Mouse (Mus musculus) intestine, embryonic 16.5 days (tissue): ENCODE data around the gene Rec8. TPM values are rescaled to one million over a fixed set of nuclear protein-coding genes. Genes with fewer than 3 reads are reported as not detected.
A peak's percentile ranks its signal among the peaks of the same experiment; 100 is the strongest.

ENCODE experiments used
- ATAC-seq: fragments of 200-750 bp; cut with Nextera tagmentation; 2 replicates; pipeline ENCODE4 v1.8.0; 2017; ENCODE audit warnings: moderate TSS enrichment, moderate library complexity
- H3K27ac ChIP-seq: fragments of 300-500 bp; sonication (generic); 2 replicates; pipeline ENCODE4 v1.5.1; 2014; ENCODE audit warnings: mild to moderate bottlenecking, low read length
- H3K27me3 ChIP-seq: fragments of 300-500 bp; sonication (generic); replicated peaks from 2 replicates; pipeline ENCODE4 v1.6.1; 2014; ENCODE audit warnings: low read length, control low read depth, mixed read lengths; ENCODE audit not compliant: control insufficient read depth, insufficient read depth
- H3K36me3 ChIP-seq: fragments of 300-500 bp; sonication (generic); 2 replicates; pipeline ENCODE4 v1.6.1; 2014; ENCODE audit warnings: low read length, control low read depth; ENCODE audit not compliant: control insufficient read depth, insufficient read depth
- H3K4me1 ChIP-seq: fragments of 300-500 bp; sonication (generic); 2 replicates; pipeline ENCODE4 v1.6.1; 2014; ENCODE audit warnings: low read length, control low read depth, mixed read lengths; ENCODE audit not compliant: control insufficient read depth, insufficient read depth
- H3K4me2 ChIP-seq: fragments of 300-500 bp; sonication (generic); 2 replicates; pipeline ENCODE4 v1.6.1; 2014; ENCODE audit warnings: low read depth, low read length, control low read depth
- H3K4me3 ChIP-seq: fragments of 300-500 bp; sonication (generic); 2 replicates; pipeline ENCODE4 v1.5.1; 2014; ENCODE audit warnings: mild to moderate bottlenecking, low read length
- H3K9ac ChIP-seq: fragments of 300-500 bp; sonication (generic); 2 replicates; pipeline ENCODE4 v1.6.1; 2014; ENCODE audit warnings: low read depth, low read length
- H3K9me3 ChIP-seq: fragments of 300-500 bp; sonication (generic); 2 replicates; pipeline ENCODE4 v1.6.1; 2016; ENCODE audit warnings: low read length, control low read depth; ENCODE audit not compliant: control insufficient read depth
- WGBS: fragments of 180-500 bp; shearing (Covaris S2); extraction: QIAGEN DNeasy Blood & Tissue Kit; methylation state at CpG from one replicate; pipeline ENCODE4 v1.1.7; 2014; 5-methylcytosine and 5-hydroxymethylcytosine counted together
- polyA plus RNA-seq: library from polyadenylated mRNA; unstranded; fragments of >200 nt; fragmentation: Nextera tagmentation; extraction: Ambion mirVana; gene quantifications from 2 replicates; pipeline ENCODE4 v1.2.1, GENCODE M21; 2015

Rec8 gene
- polyA plus RNA-seq, 1 experiment from 2014 or later = 13.1 TPM

DNA sequence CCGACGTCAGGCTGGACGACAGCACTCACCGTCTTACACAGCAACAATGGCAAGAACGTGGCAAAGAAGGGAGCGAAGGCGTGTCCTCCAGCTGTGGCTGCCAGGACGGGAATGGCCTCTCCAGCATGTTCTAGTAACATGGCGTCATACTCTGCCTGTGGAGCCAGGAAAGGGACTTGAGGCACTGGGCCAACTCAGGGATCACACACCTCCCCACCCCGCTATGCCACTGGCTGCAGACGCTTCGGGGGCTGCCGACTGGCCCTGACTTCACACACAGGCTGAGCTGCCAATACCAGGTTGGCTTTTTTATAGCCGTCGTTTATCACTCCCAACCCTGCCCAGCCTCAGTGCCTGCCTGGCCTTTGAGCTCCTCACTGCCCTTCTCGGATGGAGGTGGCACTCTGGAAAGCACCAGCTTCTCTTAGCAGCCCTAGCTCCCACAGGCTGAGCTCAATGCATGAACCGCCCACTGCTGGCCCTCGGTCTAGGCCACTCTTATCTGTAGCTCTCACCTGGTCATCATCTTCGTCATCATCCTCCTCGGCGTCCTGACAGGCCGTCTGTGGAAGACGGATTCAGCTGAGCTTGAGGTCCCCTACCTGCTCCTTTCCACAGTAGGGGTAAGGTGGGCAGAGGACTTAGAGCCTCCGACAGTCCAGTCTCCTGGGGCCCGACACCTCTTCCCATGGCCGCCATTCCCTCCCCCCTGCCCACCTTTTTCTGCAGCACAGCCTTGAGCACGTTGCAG is 10.4 kb downstream of the Rec8 start:
- Histone ChIP-seq H3K4me1 (peaks cover 5% of the 10 kb centered on the region; the same call in 1 of the 2 replicates), H3K27ac (no peak overlapping the region), H3K9me3 (no peaks in the 10 kb centered on the region), H3K4me2 (no peak overlapping the region), H3K4me3 (no peak overlapping the region), H3K9ac (no peak overlapping the region), H3K27me3 (no peaks in the 10 kb centered on the region), H3K36me3 (peaks cover 52% of the 10 kb centered on the region)
- ATAC-seq = no peak
- WGBS = 77% methylated on average over 27 of the region's 27 CpGs

DNA sequence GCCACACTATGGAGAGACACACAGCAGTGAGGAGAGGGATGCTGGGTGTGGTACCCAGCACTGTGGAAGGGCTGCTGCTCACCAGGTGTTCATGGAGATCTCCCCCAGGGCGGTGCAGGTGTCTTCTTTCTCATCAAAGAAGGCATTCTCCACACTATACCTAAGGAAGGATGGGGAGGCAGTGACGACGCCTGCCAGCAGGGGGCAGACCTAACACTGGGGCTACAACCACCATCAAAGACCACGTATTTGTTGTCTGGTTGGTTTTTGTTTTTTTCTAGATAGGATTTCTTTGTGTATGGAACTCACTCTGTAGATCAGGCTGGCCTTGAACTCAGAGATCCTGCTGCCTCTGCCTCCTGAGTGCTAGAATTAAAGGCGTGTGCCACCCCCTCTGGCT is 11.5 kb downstream of the Rec8 start:
- Histone ChIP-seq H3K27me3 (no peaks in the 10 kb centered on the region), H3K36me3 (peaks cover 59% of the 10 kb centered on the region), H3K27ac (no peak overlapping the region), H3K4me3 (no peak overlapping the region), H3K9me3 (no peaks in the 10 kb centered on the region), H3K9ac (no peak overlapping the region), H3K4me2 (no peak overlapping the region), H3K4me1 (peaks cover 5% of the 10 kb centered on the region; the same call in 1 of the 2 replicates)
- 52% methylated on average over 5 of the region's 5 CpGs for WGBS
- ATAC-seq = no peak

DNA sequence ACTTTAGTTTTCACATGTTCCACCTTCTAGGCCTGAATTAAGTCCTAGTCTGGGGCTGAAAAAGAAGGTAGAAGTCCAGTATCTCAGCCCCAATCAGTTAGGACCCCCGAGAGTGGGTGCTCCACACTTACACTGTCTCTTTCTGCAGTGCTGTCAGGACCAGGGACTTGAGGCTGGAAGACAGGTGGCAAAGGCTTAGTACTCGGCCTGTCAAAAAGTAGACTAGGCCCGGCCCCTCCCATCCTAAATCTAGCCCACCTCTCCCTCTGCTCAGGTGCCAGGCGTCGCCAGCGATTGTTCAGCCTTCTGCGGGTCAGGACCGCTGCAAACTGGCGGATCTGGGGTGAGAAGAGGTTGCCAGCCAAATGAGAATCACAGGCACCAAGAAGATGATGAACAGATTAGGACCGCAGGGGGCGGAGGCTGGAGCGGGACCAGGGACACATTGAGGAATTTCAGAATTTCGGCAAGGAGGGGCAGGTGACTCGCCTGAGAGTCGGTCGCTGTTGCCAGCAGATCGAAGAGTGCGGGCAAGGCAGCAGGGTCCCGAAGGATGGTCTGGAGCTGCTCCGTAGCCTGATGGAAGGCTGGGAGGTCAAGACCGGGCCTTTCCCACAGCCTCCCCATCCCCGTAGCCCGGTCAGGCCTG is 17.2 kb downstream of the Rec8 start:
- Histone ChIP-seq H3K27me3 (no peaks in the 10 kb centered on the region), H3K9ac (peak overlapping the region; percentile 80), H3K4me2 (peak overlapping the region; percentile 95), H3K9me3 (no peaks in the 10 kb centered on the region), H3K36me3 (peaks cover 28% of the 10 kb centered on the region), H3K27ac (peak overlapping the region; percentile 78), H3K4me3 (peak overlapping the region; percentile 74), H3K4me1 (peaks cover 10% of the 10 kb centered on the region)
- ATAC-seq = peak; percentile 62
- WGBS = 4% methylated on average over 23 of the region's 23 CpGs

DNA sequence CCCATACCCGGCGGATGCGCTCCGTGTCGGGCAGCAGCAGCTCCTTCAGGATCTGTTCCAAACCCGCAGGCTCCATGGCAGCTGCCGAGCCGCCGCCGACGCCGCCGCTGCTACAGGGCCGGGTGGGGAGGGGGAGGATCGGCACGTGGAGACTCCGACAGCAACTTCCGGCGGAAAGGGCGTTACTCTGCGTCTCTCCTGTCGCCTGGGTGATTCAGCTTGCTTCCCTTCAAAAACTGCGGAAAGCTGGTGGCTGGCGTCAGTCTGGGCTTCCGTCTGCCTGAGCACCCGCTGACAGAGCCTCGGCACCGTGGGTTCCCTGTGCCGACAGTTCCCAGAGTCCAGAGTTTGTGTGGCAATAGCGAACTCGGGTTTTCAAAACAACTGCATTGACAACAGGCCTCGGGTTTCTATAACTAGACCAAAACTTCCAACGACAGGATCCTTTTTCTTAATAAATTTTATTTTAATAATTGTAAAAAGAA is 17.7 kb downstream of the Rec8 start, which contains the start of gene Ipo4:
TSS of gene Ipo4 (minus strand) at position 435 of the 485 bp plus-strand sequence.
- Histone ChIP-seq H3K36me3 (peaks cover 31% of the 10 kb centered on the region), H3K27me3 (no peaks in the 10 kb centered on the region), H3K9me3 (no peaks in the 10 kb centered on the region), H3K4me1 (peaks cover 9% of the 10 kb centered on the region), H3K27ac (peak within 1 kb of the TSS; percentile 78), H3K4me3 (peak within 1 kb of the TSS; percentile 74), H3K9ac (peak within 1 kb of the TSS; percentile 80), H3K4me2 (peak within 1 kb of the TSS; percentile 95)
- under 1% methylated on average over 33 of the region's 33 CpGs for WGBS
- peak; percentile 90 for ATAC-seq

DNA sequence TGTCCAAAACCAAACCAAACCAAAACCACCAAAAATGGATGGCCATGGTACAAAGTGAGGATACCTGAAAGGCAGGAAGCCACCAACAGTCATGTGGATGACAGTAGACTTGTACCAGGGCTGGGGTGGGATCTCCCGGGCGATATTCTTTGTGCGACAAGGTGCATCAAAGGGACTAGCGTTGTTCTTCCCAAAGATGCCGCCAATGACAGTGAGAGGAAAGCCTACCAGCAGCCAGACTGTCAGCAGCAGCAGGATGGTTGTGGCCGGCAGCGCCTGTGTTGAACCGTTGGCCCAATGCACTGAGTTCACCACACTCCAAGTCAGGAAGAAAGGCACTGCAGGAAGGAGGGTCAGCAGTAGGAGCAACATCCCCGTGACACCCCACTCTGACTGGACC is 20.0 kb downstream of the Rec8 start, which contains the start of gene Gm49378:
TSS of gene Gm49378 (minus strand) at position 101 of the 400 bp plus-strand sequence.
- WGBS = 95% methylated on average over 9 of the region's 9 CpGs
- Histone ChIP-seq H3K27ac (no peak within 1 kb of the TSS), H3K4me1 (peaks cover 15% of the 10 kb centered on the region), H3K9me3 (no peaks in the 10 kb centered on the region), H3K4me2 (no peak within 1 kb of the TSS), H3K9ac (no peak within 1 kb of the TSS), H3K4me3 (no peak within 1 kb of the TSS), H3K27me3 (no peaks in the 10 kb centered on the region), H3K36me3 (peaks cover 36% of the 10 kb centered on the region)
- ATAC-seq = no peak

DNA sequence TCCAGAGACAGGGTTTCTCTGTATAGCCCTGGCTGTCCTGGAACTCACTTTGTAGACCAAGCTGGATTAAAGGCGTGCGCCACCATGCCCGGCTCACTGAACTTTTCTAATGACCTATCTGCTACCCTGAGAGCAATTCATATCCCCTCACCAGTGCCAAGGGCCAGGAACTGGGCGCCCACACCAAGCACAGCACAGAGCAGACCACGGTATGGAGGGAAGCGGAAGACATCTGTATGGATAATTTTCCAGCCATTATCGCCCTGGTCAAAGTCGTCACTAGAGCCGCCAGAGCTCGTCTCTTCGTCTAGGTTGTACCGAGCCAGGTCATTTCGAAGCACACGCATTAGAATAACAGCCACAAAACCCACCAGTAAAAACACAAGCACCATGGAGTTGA is 23.0 kb downstream of the Rec8 start:
- no peak overlapping the region for H3K4me3 ChIP-seq

DNA sequence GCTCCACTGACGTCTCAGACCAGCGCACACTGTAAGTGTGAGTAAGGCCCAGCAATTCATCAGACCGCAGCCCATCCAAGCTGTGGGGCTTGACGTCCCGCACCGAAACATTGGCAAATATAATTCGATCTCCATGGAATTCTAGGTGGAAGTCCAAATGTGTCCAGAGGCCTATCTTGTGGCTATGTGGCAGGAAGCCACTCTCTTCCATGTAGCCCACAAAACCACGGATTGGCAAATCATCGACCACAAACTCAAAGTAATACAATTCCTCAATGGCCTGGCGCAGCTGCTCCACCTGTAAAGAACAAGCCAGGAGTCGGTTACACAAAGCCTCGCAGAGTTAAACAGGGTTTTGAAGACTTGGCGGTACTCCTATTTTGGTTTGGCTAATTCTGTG is 23.5 kb downstream of the Rec8 start:
- peaks cover 24% of the 10 kb centered on the region for H3K36me3 ChIP-seq

More for the DNA sequence above, 23.0 kb downstream of the Rec8 start:
- no peak overlapping the region for H3K4me2 ChIP-seq
- no peak for ATAC-seq
- no peaks in the 10 kb centered on the region for H3K27me3 ChIP-seq
- H3K36me3 ChIP-seq = peaks cover 25% of the 10 kb centered on the region
- WGBS = 96% methylated on average over 14 of the region's 14 CpGs
- H3K9ac ChIP-seq = no peak overlapping the region
- H3K27ac ChIP-seq = no peak overlapping the region
- no peaks in the 10 kb centered on the region for H3K9me3 ChIP-seq
- H3K4me1 ChIP-seq = peaks cover 20% of the 10 kb centered on the region

DNA sequence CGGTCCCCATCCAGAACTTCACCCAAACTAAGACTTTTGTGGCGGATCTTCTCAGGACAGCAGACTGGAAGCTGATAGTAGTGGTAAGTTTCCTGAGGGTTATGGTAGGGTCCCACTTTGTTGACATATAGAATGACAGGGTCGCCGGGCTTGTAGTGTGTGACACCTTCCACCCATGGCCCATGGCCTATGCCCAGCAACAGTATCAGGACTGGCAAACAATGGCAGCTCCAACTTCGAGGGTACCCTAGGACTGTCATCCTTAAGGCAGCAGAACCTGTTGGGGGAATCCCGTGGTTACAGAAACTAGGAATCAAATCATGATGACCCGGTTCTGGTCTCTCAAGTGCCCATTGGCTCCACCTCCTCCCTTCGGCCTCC is 24.8 kb downstream of the Rec8 start:
- peak overlapping the region; percentile 94 for H3K9ac ChIP-seq
- peaks cover 26% of the 10 kb centered on the region for H3K4me1 ChIP-seq
- H3K9me3 ChIP-seq = no peaks in the 10 kb centered on the region
- peak overlapping the region; percentile 91 for H3K4me2 ChIP-seq
- H3K27me3 ChIP-seq = no peaks in the 10 kb centered on the region
- peak overlapping the region; percentile 99 for H3K4me3 ChIP-seq
- H3K36me3 ChIP-seq = peaks cover 18% of the 10 kb centered on the region
- H3K27ac ChIP-seq = peak overlapping the region; percentile 97
- 18% methylated on average over 8 of the region's 8 CpGs for WGBS
- peak; percentile 25 for ATAC-seq

More for the DNA sequence above, 23.5 kb downstream of the Rec8 start:
- no peak overlapping the region for H3K9ac ChIP-seq
- no peaks in the 10 kb centered on the region for H3K9me3 ChIP-seq
- no peaks in the 10 kb centered on the region for H3K27me3 ChIP-seq
- no peak overlapping the region for H3K4me3 ChIP-seq
- ATAC-seq = no peak
- H3K4me1 ChIP-seq = peaks cover 23% of the 10 kb centered on the region
- H3K27ac ChIP-seq = no peak overlapping the region
- no peak overlapping the region for H3K4me2 ChIP-seq
- WGBS = 92% methylated on average over 13 of the region's 13 CpGs

DNA sequence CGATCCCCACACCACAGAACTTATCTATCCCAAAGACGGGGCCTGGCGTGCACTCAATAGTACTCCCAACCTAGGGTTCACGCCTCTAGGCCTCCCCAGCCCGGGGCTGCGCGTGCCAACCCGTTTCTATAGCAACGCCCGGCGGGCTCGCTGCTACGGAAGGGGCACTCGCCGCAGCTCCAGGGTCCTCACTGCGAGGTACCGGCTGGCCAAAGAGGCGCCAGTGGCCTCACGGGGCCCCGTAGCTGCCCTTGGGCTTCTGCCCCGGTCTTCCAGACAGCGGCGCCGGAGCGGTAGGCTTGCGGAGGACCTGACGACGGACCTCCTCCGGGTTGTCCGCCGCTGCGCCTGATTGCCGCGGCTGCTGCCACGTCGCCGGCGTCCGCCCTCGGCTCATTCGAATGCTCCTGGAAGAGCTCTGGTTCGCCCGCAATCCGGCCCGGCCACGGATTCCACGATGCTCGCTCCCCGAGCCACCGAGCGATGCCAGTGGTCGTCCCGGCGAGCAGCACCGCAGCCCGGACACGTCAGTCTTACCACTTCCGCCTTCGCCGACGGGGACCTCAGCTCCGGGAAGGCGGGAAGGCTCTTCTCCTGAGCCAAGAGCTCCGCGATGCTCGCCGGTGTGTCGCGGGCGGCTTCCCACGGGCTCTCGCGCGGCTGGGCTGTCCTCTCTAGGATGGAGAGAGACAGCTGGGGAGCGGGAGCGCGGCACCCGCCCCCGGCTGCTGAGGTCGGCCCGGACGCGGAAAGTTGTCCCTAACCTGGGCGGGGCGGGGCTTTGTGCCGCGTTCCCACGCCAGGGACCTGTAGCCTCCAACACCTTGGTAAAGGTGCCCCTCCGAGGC is 25.4 kb downstream of the Rec8 start, which contains the start of gene Tm9sf1:
TSS of gene Tm9sf1 (minus strand) at position 747 of the 848 bp plus-strand sequence.
- H3K4me3 ChIP-seq = peak within 1 kb of the TSS; percentile 99
- peaks cover 26% of the 10 kb centered on the region for H3K4me1 ChIP-seq
- peak within 1 kb of the TSS; percentile 97 for H3K27ac ChIP-seq
- H3K36me3 ChIP-seq = peaks cover 14% of the 10 kb centered on the region
- ATAC-seq = peak; percentile 90
- H3K4me2 ChIP-seq = peak within 1 kb of the TSS; percentile 91
- under 1% methylated on average over 89 of the region's 89 CpGs for WGBS
- no peaks in the 10 kb centered on the region for H3K9me3 ChIP-seq
- H3K27me3 ChIP-seq = no peaks in the 10 kb centered on the region
- H3K9ac ChIP-seq = peak within 1 kb of the TSS; percentile 94
